Mouse (Mus musculus) erythroblast, embryonic 14.5 days (primary cell): ENCODE measurements around the gene Mgat4e.

ENCODE experiments used
- GATA1 ChIP-seq: IDR thresholded peaks from 2 replicates; pipeline ENCODE4 v1.6.1; 2012; ENCODE audit warnings: low read length, inconsistent platforms, mixed read lengths
- TAL1 ChIP-seq: IDR thresholded peaks from 3 replicates; pipeline ENCODE4 v1.6.1; 2012; ENCODE audit warnings: low read length, inconsistent platforms, mixed read lengths

DNA sequence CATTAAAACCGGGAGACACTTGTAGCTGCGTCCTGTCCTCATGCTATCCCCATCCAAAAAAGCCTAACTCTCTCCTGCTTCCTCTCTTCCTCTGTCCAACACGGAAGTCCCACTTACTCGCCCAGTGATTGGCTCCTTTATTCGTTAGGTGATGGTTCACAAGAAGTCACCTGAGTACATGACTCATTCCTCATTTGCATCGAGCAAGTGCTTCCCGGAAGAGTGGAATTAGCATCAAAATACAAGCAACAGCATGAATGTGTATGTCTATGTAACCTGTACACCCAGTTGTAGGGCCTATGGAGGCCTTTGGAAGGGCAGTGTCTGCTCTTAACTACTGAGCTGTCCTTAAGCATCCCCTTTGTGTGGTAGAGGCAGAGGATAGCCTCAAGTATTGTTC is 57.2 kb downstream of the Mgat4e start:
- TF ChIP-seq GATA1 (no peak), TAL1 (no peak)
